Comparison of ENCODE assay signal across 19 mouse cellular contexts in the genomic region with DNA sequence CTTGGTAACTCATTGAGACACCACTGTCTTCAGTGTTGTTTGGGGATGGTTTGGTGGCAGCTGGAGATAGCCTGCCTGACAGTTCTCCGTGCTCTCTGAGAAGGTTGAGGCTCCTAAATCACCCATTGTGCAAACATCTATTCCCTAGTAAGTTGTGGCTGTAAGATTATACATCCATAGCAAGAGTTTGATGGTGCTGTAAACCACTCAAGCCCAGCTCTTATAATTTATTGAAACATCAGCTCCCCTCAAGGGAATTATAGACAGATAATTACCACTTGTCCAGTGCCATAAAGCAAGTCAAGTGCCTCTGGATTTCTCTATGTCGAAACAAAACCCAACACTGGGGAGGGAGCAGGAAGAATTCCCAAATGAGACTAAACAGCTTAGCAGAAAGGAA.
"Had no signal": no experiment of that assay in that cellular context is flagged by ENCODE, and none has a peak within 500 bp of the region (broad histone marks: within the 10 kb centered on the region; RNA-seq: fewer than 3 reads in every experiment).

No protein-coding gene starts in this region.

- H3K4me2 ChIP-seq: limb, embryonic 13.5 days; liver, embryonic 12.5 days; liver, embryonic 15.5 days; lung, embryonic 15.5 days; midbrain, embryonic 11.5 days had no signal

- H3K27ac ChIP-seq: hindbrain, postnatal 0 days; limb, embryonic 10.5 days; limb, embryonic 13.5 days; liver, embryonic 12.5 days; liver, embryonic 15.5 days; lung, embryonic 15.5 days had no signal

- H3K9ac ChIP-seq: limb, embryonic 13.5 days; liver, embryonic 12.5 days; liver, embryonic 15.5 days; lung, embryonic 15.5 days had no signal

- H3K27me3 ChIP-seq: liver, embryonic 12.5 days; liver, embryonic 15.5 days; lung, embryonic 15.5 days had no signal

- H3K9me3 ChIP-seq: limb, embryonic 10.5 days; limb, embryonic 13.5 days; liver, embryonic 12.5 days; liver, embryonic 15.5 days; lung, embryonic 15.5 days had no signal

- ATAC-seq: hindbrain, postnatal 0 days; inflammation-experienced regulatory T-cells, adult 6 months; intestine, embryonic 16.5 days; liver, embryonic 12.5 days had no signal

- H3K36me3 ChIP-seq: limb, embryonic 10.5 days; limb, embryonic 13.5 days; liver, embryonic 12.5 days; liver, embryonic 15.5 days; lung, embryonic 15.5 days had no signal

- DNase-seq: kidney, adult 18-20 months; kidney, postnatal 36 days; liver; lung, adult 18-20 months; lung, postnatal 10 days; lung, postnatal 4 days; midbrain, embryonic 14.5 days; thymus, adult 18-20 months; thymus, postnatal 36 days had no signal

- H3K4me1 ChIP-seq: liver, embryonic 12.5 days; liver, embryonic 15.5 days had no signal

- H3K4me3 ChIP-seq: limb, embryonic 10.5 days; limb, embryonic 13.5 days; liver, embryonic 12.5 days; liver, embryonic 15.5 days; lung, embryonic 15.5 days; myocyte had no signal
